Mouse (Mus musculus) CD4-positive, CD25-positive, alpha-beta regulatory T cell, adult 4 months (primary cell): ENCODE measurements around the gene Rps5. TPM values are rescaled to one million over a fixed set of nuclear protein-coding genes. Genes with fewer than 3 reads are reported as not detected.

Source experiments
- ATAC-seq: one replicate; pipeline ENCODE4 v1.8.0; 2017
- polyA plus RNA-seq, 2 experiments: library from polyadenylated mRNA; unstranded; fragments of 100-300 nt; shearing (Covaris generic); gene quantifications; one replicate each; pipeline ENCODE4 v1.2.1; 2017

Gene Rps5
- polyA plus RNA-seq, 2 experiments from 2014 or later: 2,766 to 2,852 TPM

DNA sequence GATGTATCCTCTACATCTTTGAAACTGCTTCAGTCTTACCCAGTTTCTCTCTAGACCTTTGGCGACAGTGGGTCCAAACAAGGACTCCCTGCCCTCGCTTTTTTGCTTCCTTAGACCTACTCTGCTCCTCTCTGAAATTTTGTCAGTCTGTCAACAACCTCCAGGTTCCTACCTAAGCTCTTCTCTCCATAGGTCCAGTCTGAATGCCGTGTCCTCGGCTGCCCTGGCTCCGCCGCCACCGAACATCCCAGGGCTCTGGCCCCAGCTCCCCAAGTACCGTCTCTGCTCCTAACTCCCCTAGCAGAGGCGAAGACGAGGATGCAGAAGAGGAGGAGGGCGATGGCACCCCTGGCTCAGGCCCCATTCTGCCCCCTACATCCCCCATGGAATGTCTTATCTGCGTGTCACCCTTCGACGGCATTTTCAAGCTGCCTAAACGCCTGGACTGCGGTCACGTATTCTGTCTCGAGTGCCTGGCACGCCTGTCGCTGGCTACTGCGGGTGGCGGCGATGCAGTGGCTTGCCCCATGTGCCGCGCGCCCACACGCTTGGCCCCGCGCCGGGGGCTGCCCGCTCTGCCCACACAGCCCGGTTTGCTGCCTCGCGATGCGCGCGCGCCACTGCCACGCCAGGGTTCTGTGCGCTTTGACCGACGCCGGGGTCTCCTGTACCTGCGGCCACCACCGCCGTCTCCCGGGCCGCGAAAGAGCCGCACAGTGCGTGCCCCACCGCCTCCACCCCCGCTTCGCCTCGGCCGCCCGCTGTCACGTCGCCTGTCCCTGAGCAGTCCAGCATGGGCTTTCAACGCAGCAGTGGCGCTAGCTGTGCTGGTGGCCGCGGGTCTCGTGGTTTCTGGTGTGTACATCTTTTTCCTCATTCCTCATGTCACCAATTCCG lies 5.9 kb downstream of the Rps5 start:
- ATAC-seq: no peak

GRCm38 (mm10) chr7:12933615-12934140 lies 11.6 kb downstream of the Rps5 start:
- no peak for ATAC-seq

DNA sequence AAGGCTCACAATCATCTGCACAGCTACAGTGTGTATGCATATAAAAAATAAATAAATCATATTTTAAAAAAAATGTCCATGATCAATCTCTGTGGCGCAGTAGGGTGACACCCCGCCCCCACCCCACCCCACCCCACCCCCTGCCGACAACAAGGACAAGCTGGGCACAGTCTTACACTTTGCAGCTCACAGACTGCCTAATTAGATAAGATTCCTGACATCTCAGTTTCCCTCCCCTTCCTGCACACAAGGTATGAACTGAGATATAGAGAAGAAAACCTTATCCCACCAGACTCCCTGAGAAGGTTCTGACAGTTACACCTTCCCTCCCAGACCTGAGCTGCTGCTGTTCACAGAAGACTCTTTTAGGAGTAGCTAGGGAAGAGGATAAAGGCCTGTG lies 12.7 kb downstream of the Rps5 start:
- no peak for ATAC-seq

- ATAC-seq: peak; percentile 69
Measured at GRCm38 (mm10) chr7:12937254-12937803, 15.2 kb downstream of the Rps5 start.

GRCm38 (mm10) chr7:12940599-12940998 lies 18.5 kb downstream of the Rps5 start:
- no peak for ATAC-seq

DNA sequence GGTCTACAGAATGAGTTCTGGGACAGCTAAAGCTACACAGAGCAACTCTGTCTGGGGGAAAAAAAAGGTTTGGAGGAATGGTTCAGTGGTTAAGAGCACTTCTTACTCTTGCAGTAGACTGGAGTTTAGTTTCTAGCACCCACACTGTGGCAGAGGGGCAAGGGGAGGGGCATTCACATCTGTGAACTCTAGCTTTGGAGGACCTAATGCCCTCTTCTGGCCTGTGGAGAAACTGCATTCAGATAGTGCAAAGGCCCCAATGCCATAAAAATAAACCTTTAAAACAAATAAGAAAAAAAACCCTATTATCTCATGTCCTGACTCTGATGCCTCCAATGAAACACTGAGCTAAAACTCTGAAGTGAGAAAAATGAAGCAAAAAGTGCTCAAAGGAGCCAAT lies 21.4 kb downstream of the Rps5 start:
- ATAC-seq: peak; percentile 77

GRCm38 (mm10) chr7:12949032-12949871 lies 27.2 kb downstream of the Rps5 start:
- peak; percentile 98 for ATAC-seq

- ATAC-seq: peak; percentile 31
Measured at GRCm38 (mm10) chr7:12949872-12950229, 27.8 kb downstream of the Rps5 start.

DNA sequence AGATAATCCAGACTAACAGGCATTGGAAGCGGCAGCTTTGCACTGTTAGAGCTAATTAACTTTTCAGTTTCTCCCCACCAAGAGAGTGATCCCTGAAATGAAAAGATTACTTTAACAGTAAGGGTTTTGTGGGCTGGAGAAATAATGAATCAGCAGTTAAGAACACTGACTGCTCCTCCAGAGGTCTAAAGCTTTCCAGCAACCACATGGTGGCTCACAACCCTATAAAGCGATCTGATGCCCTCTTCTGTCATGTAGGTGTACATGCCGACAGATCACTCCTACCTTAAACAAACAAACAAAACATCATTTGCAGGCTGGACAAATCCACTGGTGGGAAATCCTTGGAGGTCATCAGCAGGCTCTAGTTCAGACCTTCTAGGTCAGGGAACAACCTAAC lies 32.8 kb downstream of the Rps5 start:
- no peak for ATAC-seq

GRCm38 (mm10) chr7:12957511-12957910 lies 35.4 kb downstream of the Rps5 start:
- no peak for ATAC-seq

- no peak for ATAC-seq
Measured at GRCm38 (mm10) chr7:12958948-12959347, 36.9 kb downstream of the Rps5 start.

GRCm38 (mm10) chr7:12959718-12960117 lies 37.6 kb downstream of the Rps5 start:
- ATAC-seq: no peak

DNA sequence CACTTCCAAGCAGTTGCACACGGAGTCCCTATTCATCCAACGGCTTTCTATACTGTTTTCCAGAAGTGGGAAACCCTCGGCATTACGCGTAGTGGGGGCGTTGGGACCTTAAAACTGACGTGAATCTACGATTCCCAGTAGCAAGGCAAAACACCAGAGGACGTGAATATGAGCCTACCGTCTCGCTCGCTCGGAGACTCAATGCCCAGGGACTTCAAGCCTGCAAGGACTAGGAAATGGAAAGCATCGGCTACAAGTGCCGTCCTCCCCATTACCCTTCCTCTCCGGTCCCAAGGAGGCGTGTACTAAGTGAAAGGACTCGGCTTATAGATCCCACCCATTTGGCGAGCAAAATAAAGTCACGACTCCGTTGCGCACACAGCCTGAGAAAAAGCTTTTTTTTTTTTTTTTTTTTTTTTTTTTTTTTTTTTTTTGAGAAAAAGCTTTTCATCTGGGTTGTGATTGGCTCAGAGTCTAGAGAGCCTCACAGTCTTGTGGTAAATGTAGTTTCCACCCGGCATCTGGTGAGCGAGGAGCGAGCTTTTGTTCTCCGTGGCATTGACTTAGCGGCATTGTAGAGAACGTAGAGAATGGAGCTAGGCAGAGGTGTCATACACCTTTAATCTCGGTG lies 39.5 kb downstream of the Rps5 start:
- peak; percentile 69 for ATAC-seq

- ATAC-seq: peak; percentile 85
Measured at GRCm38 (mm10) chr7:12965678-12966091, 43.6 kb downstream of the Rps5 start, which contains the start of gene Zfp324. Gene Zfp324 (plus strand): TSS chr7:12965838.

DNA sequence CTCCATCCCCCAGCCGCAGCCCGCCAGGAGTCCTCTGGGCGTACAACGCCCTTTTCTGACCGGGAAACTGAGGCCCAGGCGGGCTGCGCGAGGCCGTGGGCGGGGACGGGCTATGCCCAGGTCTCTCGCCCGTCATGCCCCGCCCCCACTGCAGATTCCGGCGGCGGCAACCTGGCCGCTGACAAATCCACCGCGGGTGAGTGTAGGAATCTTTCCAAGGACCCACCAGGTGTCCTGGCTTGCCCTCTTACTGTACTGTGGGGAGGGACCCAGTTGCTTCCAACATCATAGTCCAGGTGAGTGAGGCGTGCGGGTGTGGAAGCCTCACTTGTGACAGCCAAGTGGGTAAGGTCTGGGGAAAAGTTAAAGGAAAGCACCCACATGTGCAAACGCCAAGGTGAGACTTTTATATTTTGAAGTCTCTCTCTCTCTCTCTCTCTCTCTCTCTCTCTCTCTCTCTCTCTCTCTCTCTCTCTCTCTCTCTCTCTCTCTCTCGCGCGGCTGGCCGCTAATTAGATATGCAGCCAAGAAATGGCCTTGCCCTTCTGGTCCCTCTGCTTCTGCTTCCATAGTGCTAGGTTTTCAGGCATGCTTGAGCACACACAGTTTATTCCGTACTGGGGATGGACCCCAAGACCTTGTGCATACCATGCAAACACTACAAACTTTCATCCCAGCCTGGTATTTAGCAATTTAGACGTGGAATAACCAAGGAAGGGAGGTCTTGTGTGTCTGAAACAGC lies 44.2 kb downstream of the Rps5 start:
- ATAC-seq: peak; percentile 24

- no peak for ATAC-seq
Measured at GRCm38 (mm10) chr7:12970906-12971305, 48.8 kb downstream of the Rps5 start.

Other genes starting within 250 kb of the Rps5 start
- gene Vmn2r55, start 237.3 kb upstream of the Rps5 start, polyA plus RNA-seq: not detected
- not detected for gene Vmn2r56, start 187.3 kb upstream of the Rps5 start, polyA plus RNA-seq
- gene Zscan18, start 118.7 kb upstream of the Rps5 start, polyA plus RNA-seq: 1 to 10 TPM in 1 of 2 experiments, under 1 TPM in 1; 0.42 to 1.4 TPM
- 10 to 100 TPM; 20.0 to 22.4 TPM for gene Zfp329, start 103.4 kb upstream of the Rps5 start, polyA plus RNA-seq
- 100 to 1,000 TPM in 1 of 2 experiments, 10 to 100 TPM in 1; 91.9 to 118 TPM for gene Zfp110, start 87.5 kb upstream of the Rps5 start, polyA plus RNA-seq
- 1 to 10 TPM; 1.0 to 1.7 TPM for gene Zfp128, start 41.1 kb upstream of the Rps5 start, polyA plus RNA-seq
- gene Zscan22, start 24.5 kb upstream of the Rps5 start, polyA plus RNA-seq: 10 to 100 TPM in 1 of 2 experiments, 1 to 10 TPM in 1; 8.2 to 15.0 TPM
- gene Rnf225, start 5.1 kb downstream of the Rps5 start, polyA plus RNA-seq: not detected
- gene Zfp324, start 43.5 kb downstream of the Rps5 start, polyA plus RNA-seq: 1 to 10 TPM; 2.2 to 2.7 TPM
- gene Zfp446, start 55.6 kb downstream of the Rps5 start, polyA plus RNA-seq: 1 to 10 TPM; 3.8 to 5.7 TPM
- gene Slc27a5, start 75.9 kb downstream of the Rps5 start, polyA plus RNA-seq: under 1 TPM in 1 of 2 experiments, not detected in 1; 0.54 TPM
- 10 to 100 TPM; 37.1 to 75.2 TPM for gene Trim28, start 76.8 kb downstream of the Rps5 start, polyA plus RNA-seq
- 1 to 10 TPM; 5.6 to 7.4 TPM for gene Zbtb45, start 87.7 kb downstream of the Rps5 start, polyA plus RNA-seq
- 100 to 1,000 TPM; 259 to 278 TPM for gene Chmp2a, start 112.5 kb downstream of the Rps5 start, polyA plus RNA-seq
- gene Ube2m, start 116.0 kb downstream of the Rps5 start, polyA plus RNA-seq: 10 to 100 TPM in 1 of 2 experiments, 1 to 10 TPM in 1; 7.9 to 14.3 TPM
- under 1 TPM; 0.35 to 0.84 TPM for gene Mzf1, start 132.5 kb downstream of the Rps5 start, polyA plus RNA-seq
- not detected for gene Vmn1r85, start 172.9 kb downstream of the Rps5 start, polyA plus RNA-seq
- gene Vmn1r86, start 197.6 kb downstream of the Rps5 start, polyA plus RNA-seq: under 1 TPM in 1 of 2 experiments, not detected in 1; 0.05 TPM
- not detected for gene Vmn1r87, start 217.9 kb downstream of the Rps5 start, polyA plus RNA-seq
- gene Vmn1r88, start 237.3 kb downstream of the Rps5 start, polyA plus RNA-seq: under 1 TPM in 1 of 2 experiments, not detected in 1; 0.08 TPM